Mouse (Mus musculus) kidney, adult 2 months (tissue): ENCODE data around the gene Nhs. TPM values are rescaled to one million over a fixed set of nuclear protein-coding genes. Genes with fewer than 3 reads are reported as not detected.

Experiments used
- DNase-seq: peaks from one replicate; pipeline ENCODE4 v3.0.0; 2021
- H3K27ac ChIP-seq: fragments of 200-500 bp; 2 replicates; pipeline ENCODE4 v1.5.1; 2012; ENCODE audit warnings: low read depth, low read length, control low read depth, inconsistent platforms; ENCODE audit not compliant: insufficient read depth
- H3K27me3 ChIP-seq: fragments of 200-500 bp; replicated peaks from 2 replicates; pipeline ENCODE4 v1.6.1; 2012; ENCODE audit warnings: mild to moderate bottlenecking, moderate library complexity, low read length, inconsistent platforms; ENCODE audit not compliant: control insufficient read depth, insufficient read depth
- H3K36me3 ChIP-seq: fragments of 200-500 bp; 2 replicates; pipeline ENCODE4 v1.6.1; 2012; ENCODE audit warnings: mild to moderate bottlenecking, moderate library complexity, low read length, inconsistent platforms; ENCODE audit not compliant: control insufficient read depth, insufficient read depth
- H3K4me1 ChIP-seq: fragments of 200-500 bp; 2 replicates; pipeline ENCODE4 v1.6.1; 2011; ENCODE audit warnings: low read length; ENCODE audit not compliant: control insufficient read depth, insufficient read depth
- H3K4me3 ChIP-seq: fragments of 200-500 bp; 2 replicates; pipeline ENCODE4 v1.5.1; 2011; ENCODE audit warnings: mild to moderate bottlenecking, low read depth, low read length, control low read depth; ENCODE audit not compliant: insufficient read depth
- CTCF ChIP-seq: fragments of 200-500 bp; conservative IDR thresholded peaks from 2 replicates; pipeline ENCODE4 v1.5.1; 2011; ENCODE audit warnings: low read depth, mild to moderate bottlenecking, control low read depth, low read length, moderate library complexity, mixed read lengths; ENCODE audit not compliant: insufficient read depth, insufficient read length
- POLR2A ChIP-seq: fragments of 200-500 bp; IDR thresholded peaks from one replicate; pipeline ENCODE4 v1.6.1; 2011; ENCODE audit warnings: low read depth, low read length, control low read depth
- WGBS: fragments of 180-500 bp; shearing (Covaris S2); methylation state at CpG from one replicate; pipeline ENCODE4 v1.1.7; 2018; 5-methylcytosine and 5-hydroxymethylcytosine counted together
- polyA plus RNA-seq: library from polyadenylated mRNA; depleted of rRNA; stranded (reverse); fragments of >200 nt; gene quantifications from 2 replicates; pipeline ENCODE4 v1.2.3, GENCODE M21; 2012

Gene Nhs
- polyA plus RNA-seq, 1 experiment: 3.7 TPM

DNA sequence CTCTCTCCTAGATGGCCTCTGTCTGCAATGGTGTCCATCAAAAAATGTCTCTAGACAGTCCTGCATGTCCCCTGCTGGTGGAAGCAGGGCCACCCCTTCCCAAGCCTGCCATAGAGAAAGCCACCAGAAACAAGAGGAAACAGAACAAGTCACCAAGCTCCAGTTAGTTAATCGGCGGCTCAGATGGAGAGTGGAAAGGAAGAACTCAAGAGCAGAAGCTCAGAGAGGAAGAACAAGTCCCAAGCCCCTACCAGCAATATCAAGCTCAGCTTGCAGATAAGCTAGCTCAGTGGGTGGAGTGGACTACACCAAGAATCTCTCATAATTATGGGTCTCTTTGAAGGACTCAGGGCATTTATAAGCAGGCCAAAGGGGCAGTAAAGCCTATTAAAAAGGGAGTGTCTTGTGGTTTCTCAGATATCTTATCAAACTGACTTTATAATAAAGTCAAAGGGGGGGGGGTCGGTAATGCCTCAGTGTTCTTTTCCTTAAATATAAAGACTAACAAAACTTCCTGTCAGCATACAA, 139.4 kb downstream of the Nhs start:
- WGBS: 59% methylated on average over 3 of the region's 3 CpGs
- Histone ChIP-seq H3K27ac (0 out of 2 replicates have a peak overlapping the region, but pooled peaks have one; percentile 11), H3K36me3 (no peaks in the 10 kb centered on the region), H3K4me3 (no peak overlapping the region), H3K27me3 (no peaks in the 10 kb centered on the region), H3K4me1 (peaks cover 3% of the 10 kb centered on the region; the same call in 1 of the 2 replicates)
- no peak for DNase-seq
- no peak for TF ChIP-seq CTCF

GRCm38 (mm10) chrX:162017471-162017870, 142.1 kb downstream of the Nhs start:
- Histone ChIP-seq H3K4me3 (no peak overlapping the region), H3K27me3 (no peaks in the 10 kb centered on the region), H3K27ac (no peak overlapping the region), H3K4me1 (peaks cover 3% of the 10 kb centered on the region; the same call in 1 of the 2 replicates), H3K36me3 (no peaks in the 10 kb centered on the region)
- TF ChIP-seq POLR2A (no peak), CTCF (no peak)
- no peak for DNase-seq
- WGBS: 50% methylated on average over 9 of the region's 9 CpGs

DNA sequence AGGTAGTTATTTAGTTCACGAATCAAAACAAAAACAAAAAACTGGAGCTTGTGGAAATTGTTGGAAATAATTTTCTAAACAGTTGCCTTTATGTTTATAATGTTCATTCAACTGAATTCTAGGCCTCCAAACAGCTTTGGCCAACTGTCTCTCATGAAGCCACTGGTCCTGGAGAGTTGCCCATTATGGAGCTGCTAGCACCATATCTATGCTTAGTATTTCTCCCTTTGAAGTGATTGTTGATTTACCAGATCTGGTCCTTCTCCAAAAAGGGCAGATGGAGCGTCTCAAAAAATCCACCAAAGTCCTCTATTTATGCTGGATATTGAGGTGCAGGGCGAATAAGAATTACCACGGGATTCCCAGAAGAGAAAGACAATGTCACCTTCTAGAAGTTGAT, 147.0 kb downstream of the Nhs start:
- no peaks in the 10 kb centered on the region for H3K27me3 ChIP-seq
- H3K4me3 ChIP-seq: no peak overlapping the region
- peak; percentile 40 for DNase-seq
- H3K4me1 ChIP-seq: no peaks in the 10 kb centered on the region; the same call in 1 of the 2 replicates
- no peak overlapping the region for H3K27ac ChIP-seq
- 61% methylated on average over 4 of the region's 4 CpGs for WGBS
- H3K36me3 ChIP-seq: no peaks in the 10 kb centered on the region
- TF ChIP-seq POLR2A: no peak
- no peak for TF ChIP-seq CTCF

DNA sequence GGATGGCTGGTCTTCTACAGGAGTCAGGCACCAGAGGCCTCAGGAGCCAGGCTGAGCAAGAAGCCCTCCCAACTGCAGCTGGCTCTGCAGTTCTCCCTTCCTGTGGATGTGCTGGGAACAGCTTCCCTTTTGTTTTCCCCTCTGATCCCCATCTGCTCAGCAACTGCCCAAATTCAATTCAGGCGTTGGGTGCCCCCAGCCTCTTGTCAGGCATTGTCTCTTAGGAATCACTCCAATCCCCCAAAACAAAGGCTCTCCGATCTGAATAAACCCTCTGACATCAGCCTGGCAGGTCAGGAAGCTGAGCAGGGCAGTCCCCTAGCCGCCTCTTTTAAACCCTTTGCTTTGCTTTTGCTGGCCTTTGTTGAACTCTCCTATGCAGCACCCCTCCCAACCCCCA, 149.7 kb downstream of the Nhs start:
- Histone ChIP-seq H3K27me3 (no peaks in the 10 kb centered on the region), H3K36me3 (no peaks in the 10 kb centered on the region), H3K27ac (no peak overlapping the region), H3K4me3 (no peak overlapping the region), H3K4me1 (peaks cover 6% of the 10 kb centered on the region; the same call in 1 of the 2 replicates)
- TF ChIP-seq POLR2A (no peak), CTCF (no peak)
- WGBS: 80% methylated on average over 3 of the region's 3 CpGs
- DNase-seq: no peak

DNA sequence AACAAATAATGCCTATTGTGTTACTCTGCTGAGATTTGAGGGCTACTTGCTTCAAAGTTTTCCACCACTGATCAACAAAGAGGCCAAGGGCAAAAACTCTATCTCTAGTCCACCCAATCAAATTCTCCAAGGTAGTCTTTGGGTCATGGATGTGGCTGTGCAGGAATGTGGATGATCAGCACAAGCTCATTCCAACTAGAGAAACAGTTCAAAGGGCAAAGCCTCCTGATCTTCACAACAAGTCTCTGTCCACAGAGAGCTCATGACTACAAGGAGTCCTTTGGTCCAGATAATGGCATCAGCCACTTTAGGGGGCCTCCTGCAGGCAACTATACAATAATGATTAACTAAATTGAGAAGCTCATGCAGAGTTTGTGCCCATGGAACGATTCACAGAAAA, 155.7 kb downstream of the Nhs start:
- Histone ChIP-seq H3K4me3 (no peak overlapping the region), H3K27me3 (no peaks in the 10 kb centered on the region), H3K36me3 (no peaks in the 10 kb centered on the region), H3K4me1 (peaks cover 12% of the 10 kb centered on the region; the same call in 1 of the 2 replicates), H3K27ac (no peak overlapping the region; the same call in 1 of the 2 replicates)
- peak; percentile 86 for DNase-seq
- 22% methylated on average over 1 of the region's 1 CpGs for WGBS
- no peak for TF ChIP-seq CTCF
- no peak for TF ChIP-seq POLR2A

- 55% methylated on average over 3 of the region's 3 CpGs for WGBS
- no peak for TF ChIP-seq CTCF
- TF ChIP-seq POLR2A: no peak
- Histone ChIP-seq H3K27me3 (no peaks in the 10 kb centered on the region), H3K4me1 (peaks cover 13% of the 10 kb centered on the region; the same call in 1 of the 2 replicates), H3K27ac (peak overlapping the region; percentile 78; the same call in 1 of the 2 replicates), H3K36me3 (no peaks in the 10 kb centered on the region), H3K4me3 (no peak overlapping the region)
- DNase-seq: no peak
Measured at GRCm38 (mm10) chrX:161998876-161999275, 160.7 kb downstream of the Nhs start.

GRCm38 (mm10) chrX:161997170-161997795, 162.2 kb downstream of the Nhs start:
- H3K27ac ChIP-seq: peak overlapping the region; percentile 56
- H3K36me3 ChIP-seq: no peaks in the 10 kb centered on the region
- no peak for TF ChIP-seq POLR2A
- no peaks in the 10 kb centered on the region for H3K27me3 ChIP-seq
- 44% methylated on average over 2 of the region's 2 CpGs for WGBS
- peaks cover 13% of the 10 kb centered on the region; the same call in 1 of the 2 replicates for H3K4me1 ChIP-seq
- no peak for DNase-seq
- no peak overlapping the region for H3K4me3 ChIP-seq
